Mouse (Mus musculus) gastrocnemius, adult 2 months (tissue): ENCODE measurements at regions not wholly inside any gene's neighbourhood (a gene's known extent, or its start where the extent isn't known, plus 50 kb on each side); places are given as distances from the start of the nearest gene placed in this dataset.
A peak's percentile ranks its signal among the peaks of the same experiment; 100 is the strongest.

Experiments used
- DNase-seq: peaks from one replicate; pipeline ENCODE4 v3.0.0; 2022
- H3K27ac ChIP-seq: fragments of 200-600 bp; 2 replicates; pipeline ENCODE4 v1.8.1; 2022; ENCODE audit warnings: mild to moderate bottlenecking
- H3K4me3 ChIP-seq: fragments of 200-600 bp; 2 replicates; pipeline ENCODE4 v1.8.1; 2022; ENCODE audit warnings: mild to moderate bottlenecking, moderate library complexity
- CTCF ChIP-seq: fragments of 200-600 bp; IDR thresholded peaks from 2 replicates; pipeline ENCODE4 v1.8.1; 2022; ENCODE audit warnings: antibody characterized with exemption, mild to moderate bottlenecking, moderate library complexity
- intact Hi-C: fragments of 180-260 bp; cut with DNase I; formaldehyde crosslinking; loops from one replicate; pipeline ENCODE4 v1.15.1; 2025

GRCm38 (mm10) chr10:66913627-66914026 lies 182.3 kb upstream of the Jmjd1c start:
- Histone ChIP-seq H3K4me3 (no peak overlapping the region), H3K27ac (no peak overlapping the region)
- no peak for DNase-seq
- TF ChIP-seq CTCF: no peak
- intact Hi-C loops: loop anchor here (5.0 kb wide), 1 partner anchor 89 kb away; no protein-coding TSS in a partner anchor

- Histone ChIP-seq H3K4me3 (no peak overlapping the region), H3K27ac (no peak overlapping the region)
- no peak for TF ChIP-seq CTCF
- DNase-seq: no peak
- intact Hi-C loops: loop anchor here (5.0 kb wide), 1 partner anchor 88 kb away; no protein-coding TSS in a partner anchor
Measured at GRCm38 (mm10) chr10:66914288-66914975, 181.5 kb upstream of the Jmjd1c start.

- TF ChIP-seq CTCF: no peak
- intact Hi-C loops: no loop called here
- no peak overlapping the region for H3K27ac ChIP-seq
- no peak for DNase-seq
- H3K4me3 ChIP-seq: no peak overlapping the region
Measured at GRCm38 (mm10) chr10:66915801-66916200, 180.1 kb upstream of the Jmjd1c start.

- TF ChIP-seq CTCF: no peak
- Histone ChIP-seq H3K27ac (no peak overlapping the region), H3K4me3 (no peak overlapping the region)
- intact Hi-C loops: no loop called here
- no peak for DNase-seq
Measured at GRCm38 (mm10) chr10:66917725-66918124, 178.2 kb upstream of the Jmjd1c start.

- TF ChIP-seq CTCF: no peak
- intact Hi-C loops: no loop called here
- no peak for DNase-seq
- no peak overlapping the region for H3K4me3 ChIP-seq
- H3K27ac ChIP-seq: no peak overlapping the region
Measured at GRCm38 (mm10) chr10:66918713-66919112, 177.2 kb upstream of the Jmjd1c start.

GRCm38 (mm10) chr10:66919953-66920760 lies 175.8 kb upstream of the Jmjd1c start:
- Histone ChIP-seq H3K27ac (peak overlapping the region; percentile 82), H3K4me3 (peak overlapping the region; percentile 68)
- DNase-seq: peak; percentile 82
- intact Hi-C loops: no loop called here
- TF ChIP-seq CTCF: no peak

- intact Hi-C loops: no loop called here
Measured at GRCm38 (mm10) chr10:66920761-66921684, 174.9 kb upstream of the Jmjd1c start.

GRCm38 (mm10) chr10:66921776-66922175 lies 174.1 kb upstream of the Jmjd1c start:
- intact Hi-C loops: no loop called here
- DNase-seq: no peak

More at GRCm38 (mm10) chr10:66920761-66921684, 174.9 kb upstream of the Jmjd1c start:
- TF ChIP-seq CTCF: no peak
- H3K27ac ChIP-seq: peak overlapping the region; percentile 82
- peak; percentile 91 for DNase-seq
- H3K4me3 ChIP-seq: peak overlapping the region; percentile 68

GRCm38 (mm10) chr10:66922314-66922713 lies 173.6 kb upstream of the Jmjd1c start:
- no peak for DNase-seq
- peak overlapping the region; percentile 82 for H3K27ac ChIP-seq
- H3K4me3 ChIP-seq: no peak overlapping the region
- intact Hi-C loops: no loop called here
- no peak for TF ChIP-seq CTCF

More at GRCm38 (mm10) chr10:66921776-66922175, 174.1 kb upstream of the Jmjd1c start:
- Histone ChIP-seq H3K4me3 (peak overlapping the region; percentile 68), H3K27ac (peak overlapping the region; percentile 82)
- no peak for TF ChIP-seq CTCF

- H3K27ac ChIP-seq: no peak overlapping the region
- intact Hi-C loops: no loop called here
- DNase-seq: no peak
- no peak overlapping the region for H3K4me3 ChIP-seq
- no peak for TF ChIP-seq CTCF
Measured at GRCm38 (mm10) chr10:66923947-66924346, 172.0 kb upstream of the Jmjd1c start.

GRCm38 (mm10) chr10:66924418-66924817 lies 171.5 kb upstream of the Jmjd1c start:
- intact Hi-C loops: no loop called here
- TF ChIP-seq CTCF: no peak
- H3K4me3 ChIP-seq: no peak overlapping the region
- H3K27ac ChIP-seq: no peak overlapping the region
- no peak for DNase-seq

GRCm38 (mm10) chr10:66925553-66926127 lies 170.3 kb upstream of the Jmjd1c start:
- H3K27ac ChIP-seq: 0 out of 2 replicates have a peak overlapping the region, but pooled peaks have one; percentile 7
- no peak overlapping the region for H3K4me3 ChIP-seq
- no peak for DNase-seq
- intact Hi-C loops: no loop called here
- TF ChIP-seq CTCF: no peak
